Mouse (Mus musculus) heart, postnatal 0 days (tissue): ENCODE data around the gene Maip1.

ENCODE experiments used
- CTCF ChIP-seq: IDR thresholded peaks from 2 replicates; pipeline ENCODE4 v1.5.1; 2016; ENCODE audit warnings: antibody characterized with exemption, control low read depth, low read depth
- EP300 ChIP-seq: IDR thresholded peaks from 2 replicates; pipeline ENCODE4 v1.6.1; 2016; ENCODE audit warnings: antibody characterized with exemption, low read depth

DNA sequence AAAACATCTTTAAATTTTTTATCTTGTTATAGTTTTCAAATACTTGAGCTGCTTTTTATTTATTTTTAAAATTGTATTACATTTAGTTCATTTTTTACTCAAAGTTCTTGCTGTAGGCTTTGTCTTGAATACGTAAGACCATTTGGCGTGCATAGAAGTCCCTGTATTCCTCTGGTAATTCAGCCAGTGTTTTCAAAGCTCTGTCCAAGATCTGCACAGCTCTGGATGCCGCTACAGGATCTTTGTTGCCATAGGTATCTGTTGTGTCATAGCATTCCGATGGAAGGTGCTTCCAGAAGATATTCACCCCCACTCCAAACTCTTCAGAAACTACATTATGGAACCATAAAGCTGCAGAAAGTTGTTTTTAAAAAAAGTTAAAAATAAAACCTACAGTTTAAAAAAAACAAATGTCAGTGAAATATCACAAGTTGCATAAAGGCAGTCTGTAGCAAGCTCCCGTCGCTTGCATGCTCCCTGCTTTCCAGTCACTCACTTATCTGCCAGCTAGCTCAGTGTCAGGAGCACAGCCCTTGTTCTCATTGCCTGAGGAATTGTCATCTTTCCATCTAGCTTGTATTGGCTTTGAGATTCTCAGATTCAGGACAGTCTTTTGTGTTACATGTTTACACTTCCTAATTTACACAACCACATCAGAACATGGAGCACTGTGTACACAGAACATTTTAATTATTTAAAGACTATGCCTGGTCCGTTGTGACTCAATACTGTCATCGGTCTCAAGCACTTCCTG is 17.5 kb upstream of the Maip1 start:
- TF ChIP-seq CTCF (no peak), EP300 (no peak)
